Mouse (Mus musculus) lung, embryonic 14.5 days (tissue): ENCODE data around the gene 4930432M17Rik. TPM values are rescaled to one million over a fixed set of nuclear protein-coding genes. Genes with fewer than 3 reads are reported as not detected.

Source experiments
- ATAC-seq: fragments of 200-750 bp; cut with Nextera tagmentation; 2 replicates; pipeline ENCODE4 v1.8.0; 2017; ENCODE audit warnings: mild to moderate bottlenecking, moderate TSS enrichment, moderate library complexity; ENCODE audit not compliant: insufficient read depth
- DNase-seq: peaks from one replicate; pipeline ENCODE4 v3.0.0-alpha.2; 2015
- H3K27ac ChIP-seq: fragments of 300-500 bp; sonication (generic); 2 replicates; pipeline ENCODE4 v1.5.1; 2014; ENCODE audit warnings: low read depth, mild to moderate bottlenecking, moderate library complexity
- H3K27me3 ChIP-seq: fragments of 300-500 bp; sonication (generic); 2 replicates; pipeline ENCODE4 v1.6.1; 2014; ENCODE audit warnings: low read length, control low read depth; ENCODE audit not compliant: insufficient read depth
- H3K36me3 ChIP-seq: fragments of 300-500 bp; sonication (generic); 2 replicates; pipeline ENCODE4 v1.6.1; 2014; ENCODE audit warnings: control low read depth; ENCODE audit not compliant: insufficient read depth
- H3K4me1 ChIP-seq: fragments of 300-500 bp; sonication (generic); 2 replicates; pipeline ENCODE4 v1.6.1; 2014; ENCODE audit warnings: antibody characterized with exemption, control low read depth; ENCODE audit not compliant: insufficient read depth
- H3K4me2 ChIP-seq: fragments of 300-500 bp; sonication (generic); 2 replicates; pipeline ENCODE4 v1.6.1; 2014; ENCODE audit warnings: mild to moderate bottlenecking
- H3K4me3 ChIP-seq: fragments of 300-500 bp; sonication (generic); 2 replicates; pipeline ENCODE4 v1.5.1; 2014; ENCODE audit warnings: low read depth, low read length
- H3K9ac ChIP-seq: fragments of 300-500 bp; sonication (generic); 2 replicates; pipeline ENCODE4 v1.6.1; 2014
- H3K9me3 ChIP-seq: fragments of 300-500 bp; sonication (generic); 2 replicates; pipeline ENCODE4 v1.6.1; 2016; ENCODE audit warnings: low read depth, low read length, control low read depth
- CTCF ChIP-seq: IDR thresholded peaks from 2 replicates; pipeline ENCODE4 v1.5.1; 2016; ENCODE audit warnings: antibody characterized with exemption, low read depth
- WGBS: fragments of 180-500 bp; shearing (Covaris S2); extraction: QIAGEN DNeasy Blood & Tissue Kit; methylation state at CpG from one replicate; pipeline ENCODE4 v1.1.7; 2014; 5-methylcytosine and 5-hydroxymethylcytosine counted together
- polyA plus RNA-seq: library from polyadenylated mRNA; unstranded; fragments of >200 nt; fragmentation: Nextera tagmentation; extraction: Ambion mirVana; gene quantifications from 2 replicates; pipeline ENCODE4 v1.2.1, GENCODE M21; 2014

The 4930432M17Rik gene
- polyA plus RNA-seq, 1 experiment from 2014 or later = not detected

GRCm38 (mm10) chr3:121697169-121697568 lies 26.6 kb downstream of the 4930432M17Rik start:
- no peak for DNase-seq
- no peaks in the 10 kb centered on the region for H3K27me3 ChIP-seq
- H3K9ac ChIP-seq = no peak overlapping the region
- H3K27ac ChIP-seq = no peak overlapping the region
- 74% methylated on average over 7 of the region's 7 CpGs for WGBS
- no peak for ATAC-seq
- no peaks in the 10 kb centered on the region for H3K9me3 ChIP-seq
- no peak overlapping the region for H3K4me3 ChIP-seq
- 0 out of 2 replicates have a peak, but pooled peaks cover 4% of the 10 kb centered on the region for H3K4me1 ChIP-seq
- no peaks in the 10 kb centered on the region for H3K36me3 ChIP-seq
- no peak overlapping the region for H3K4me2 ChIP-seq
- no peak for TF ChIP-seq CTCF

DNA sequence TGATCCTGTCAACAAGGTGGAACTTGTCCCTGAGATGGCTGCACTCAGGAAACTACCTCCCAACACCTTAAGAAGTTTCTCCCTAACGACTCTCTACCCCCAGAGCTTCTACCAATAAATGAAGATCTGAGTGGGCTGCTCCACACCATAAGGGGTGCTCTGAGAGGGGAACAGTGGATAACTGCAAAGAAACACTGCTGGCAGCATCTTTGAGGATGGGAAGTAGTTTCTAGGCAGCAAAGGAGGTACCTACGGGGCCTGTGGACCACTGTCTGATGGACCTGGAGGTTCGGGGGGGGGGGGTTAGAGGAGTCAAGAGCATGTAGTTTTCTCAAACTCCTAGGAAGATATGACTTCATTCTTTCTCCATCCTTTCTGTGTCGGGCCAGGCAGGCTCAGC lies 28.8 kb downstream of the 4930432M17Rik start:
- TF ChIP-seq CTCF = no peak
- WGBS = 64% methylated on average over 4 of the region's 4 CpGs
- no peaks in the 10 kb centered on the region for H3K27me3 ChIP-seq

GRCm38 (mm10) chr3:121699849-121700248 lies 29.3 kb downstream of the 4930432M17Rik start:
- DNase-seq (no peak), ATAC-seq (peak; percentile 24; the same call in 1 of the 2 replicates)
- Histone ChIP-seq H3K27ac (no peak overlapping the region), H3K4me3 (no peak overlapping the region), H3K4me1 (0 out of 2 replicates have a peak, but pooled peaks cover 4% of the 10 kb centered on the region), H3K9me3 (no peaks in the 10 kb centered on the region), H3K27me3 (no peaks in the 10 kb centered on the region), H3K9ac (no peak overlapping the region), H3K4me2 (no peak overlapping the region), H3K36me3 (no peaks in the 10 kb centered on the region)
- no peak for TF ChIP-seq CTCF
- 72% methylated on average over 4 of the region's 4 CpGs for WGBS

More for the DNA sequence above, 28.8 kb downstream of the 4930432M17Rik start:
- Histone ChIP-seq H3K27ac (no peak overlapping the region), H3K9ac (no peak overlapping the region), H3K9me3 (no peaks in the 10 kb centered on the region), H3K4me2 (no peak overlapping the region), H3K4me1 (0 out of 2 replicates have a peak, but pooled peaks cover 4% of the 10 kb centered on the region), H3K4me3 (no peak overlapping the region), H3K36me3 (no peaks in the 10 kb centered on the region)
- ATAC-seq (no peak), DNase-seq (no peak)

GRCm38 (mm10) chr3:121700364-121700952 lies 29.9 kb downstream of the 4930432M17Rik start:
- DNase-seq = peak; percentile 33
- Histone ChIP-seq H3K9me3 (no peaks in the 10 kb centered on the region), H3K36me3 (no peaks in the 10 kb centered on the region), H3K4me2 (no peak overlapping the region), H3K27me3 (no peaks in the 10 kb centered on the region), H3K27ac (no peak overlapping the region), H3K4me1 (0 out of 2 replicates have a peak, but pooled peaks cover 4% of the 10 kb centered on the region), H3K4me3 (no peak overlapping the region), H3K9ac (no peak overlapping the region)
- WGBS = 29% methylated on average over 8 of the region's 8 CpGs
- ATAC-seq = peak; percentile 54; the same call in 1 of the 2 replicates
- no peak for TF ChIP-seq CTCF

DNA sequence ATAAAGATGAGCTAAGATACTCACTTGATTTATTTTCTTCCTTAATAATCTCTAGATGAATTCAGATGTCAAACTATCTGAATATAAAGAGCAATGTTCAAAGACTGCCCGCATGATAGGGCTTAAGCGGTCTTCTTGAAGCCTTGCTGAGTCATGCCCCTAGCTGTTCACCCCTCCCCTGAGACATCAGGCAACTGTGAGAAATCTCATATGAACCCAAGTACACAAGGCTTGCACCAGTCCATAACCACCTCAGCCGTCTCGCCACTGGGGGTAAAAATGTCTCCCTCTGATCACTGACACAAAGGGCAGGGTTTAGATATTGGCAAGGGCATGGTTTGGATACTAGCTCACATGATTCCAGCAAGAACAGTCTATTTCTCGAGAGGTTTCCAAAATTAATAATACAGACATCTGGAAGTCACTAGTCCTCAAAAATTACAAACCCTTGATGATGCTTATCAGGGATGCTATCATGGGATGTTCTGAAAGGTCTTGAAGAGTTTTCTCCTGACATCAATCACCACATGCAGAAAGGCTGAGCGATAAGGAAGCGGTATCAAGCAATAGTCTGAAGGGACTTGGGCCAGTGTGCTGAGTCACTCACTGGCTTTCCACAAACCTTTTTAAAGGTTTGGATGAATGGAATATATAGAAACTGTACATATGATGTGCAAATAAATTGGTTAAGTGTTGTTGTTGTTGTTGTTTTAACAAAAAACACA lies 32.8 kb downstream of the 4930432M17Rik start:
- WGBS = 79% methylated on average over 7 of the region's 7 CpGs
- Histone ChIP-seq H3K9me3 (no peaks in the 10 kb centered on the region), H3K9ac (no peak overlapping the region), H3K4me1 (0 out of 2 replicates have a peak, but pooled peaks cover 4% of the 10 kb centered on the region), H3K36me3 (no peaks in the 10 kb centered on the region), H3K27ac (no peak overlapping the region), H3K4me3 (no peak overlapping the region), H3K27me3 (no peaks in the 10 kb centered on the region), H3K4me2 (no peak overlapping the region)
- no peak for TF ChIP-seq CTCF
- ATAC-seq (no peak), DNase-seq (no peak)

- ATAC-seq = no peak
Observed at GRCm38 (mm10) chr3:121703880-121704243, 33.3 kb downstream of the 4930432M17Rik start.

DNA sequence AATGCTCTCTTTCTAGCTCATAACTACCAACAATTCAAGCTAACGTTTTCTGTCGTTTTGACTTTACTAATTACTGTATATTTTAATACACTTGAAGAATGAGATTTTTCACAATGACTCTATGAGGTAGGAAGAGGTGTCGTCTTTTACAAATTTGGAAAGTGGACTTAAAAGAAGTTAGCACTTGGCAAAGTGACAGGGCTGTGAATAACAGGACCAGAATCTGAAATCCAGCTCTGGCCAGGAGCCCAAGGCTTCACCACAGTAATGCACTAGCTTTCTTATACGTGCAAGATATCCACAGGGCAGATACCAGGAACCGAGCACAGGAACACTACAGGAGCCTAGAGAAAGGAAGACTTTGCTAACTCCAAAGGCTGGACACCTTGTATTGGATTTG lies 35.5 kb downstream of the 4930432M17Rik start:
- no peak for TF ChIP-seq CTCF
- WGBS = 49% methylated on average over 5 of the region's 5 CpGs
- Histone ChIP-seq H3K27me3 (no peaks in the 10 kb centered on the region), H3K4me1 (no peaks in the 10 kb centered on the region), H3K27ac (peak overlapping the region; percentile 28; the same call in 1 of the 2 replicates), H3K4me2 (no peak overlapping the region), H3K4me3 (no peak overlapping the region), H3K36me3 (no peaks in the 10 kb centered on the region), H3K9ac (no peak overlapping the region), H3K9me3 (no peaks in the 10 kb centered on the region)
- ATAC-seq (no peak), DNase-seq (peak; percentile 63)

More at GRCm38 (mm10) chr3:121703880-121704243, 33.3 kb downstream of the 4930432M17Rik start:
- Histone ChIP-seq H3K27ac (no peak overlapping the region), H3K4me1 (0 out of 2 replicates have a peak, but pooled peaks cover 4% of the 10 kb centered on the region), H3K4me3 (no peak overlapping the region), H3K9ac (no peak overlapping the region), H3K27me3 (no peaks in the 10 kb centered on the region), H3K36me3 (no peaks in the 10 kb centered on the region), H3K9me3 (no peaks in the 10 kb centered on the region), H3K4me2 (no peak overlapping the region)
- TF ChIP-seq CTCF = no peak
- 78% methylated on average over 3 of the region's 3 CpGs for WGBS
- no peak for DNase-seq
